Mouse (Mus musculus) effector memory CD4-positive, alpha-beta T cell, adult 7 months (primary cell): ENCODE results near the gene Gm10354. TPM values are rescaled to one million over a fixed set of nuclear protein-coding genes. Genes with fewer than 3 reads are reported as not detected.

ENCODE experiments used
- polyA plus RNA-seq: library from polyadenylated mRNA; unstranded; fragments of 100-300 nt; shearing (Covaris generic); gene quantifications from one replicate; pipeline ENCODE4 v1.2.1, GENCODE M21; 2017

Gm10354 gene
- polyA plus RNA-seq, result not detected

DNA sequence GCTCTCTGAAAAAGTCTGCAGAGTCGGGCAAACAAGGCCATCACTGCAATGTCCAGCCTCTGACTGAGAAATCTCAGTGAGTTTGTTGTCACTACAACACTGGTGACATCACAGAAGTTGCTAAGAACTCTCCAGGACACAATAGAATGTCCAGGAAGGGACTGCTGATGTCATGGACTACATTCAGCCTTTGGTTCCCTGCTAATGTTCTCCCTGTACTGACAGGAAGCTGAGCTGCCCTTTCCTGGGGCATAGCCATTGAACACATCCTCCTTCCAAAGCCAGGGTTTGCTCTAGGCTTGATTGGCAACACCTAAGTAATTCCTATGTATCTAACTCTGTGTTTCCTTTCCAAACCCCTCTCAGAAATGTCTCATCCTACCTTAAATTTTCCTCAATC lies at the start of gene Gm10354:
Gm10354 (minus strand) TSS at position 101 of the 400 bp plus-strand sequence.

DNA sequence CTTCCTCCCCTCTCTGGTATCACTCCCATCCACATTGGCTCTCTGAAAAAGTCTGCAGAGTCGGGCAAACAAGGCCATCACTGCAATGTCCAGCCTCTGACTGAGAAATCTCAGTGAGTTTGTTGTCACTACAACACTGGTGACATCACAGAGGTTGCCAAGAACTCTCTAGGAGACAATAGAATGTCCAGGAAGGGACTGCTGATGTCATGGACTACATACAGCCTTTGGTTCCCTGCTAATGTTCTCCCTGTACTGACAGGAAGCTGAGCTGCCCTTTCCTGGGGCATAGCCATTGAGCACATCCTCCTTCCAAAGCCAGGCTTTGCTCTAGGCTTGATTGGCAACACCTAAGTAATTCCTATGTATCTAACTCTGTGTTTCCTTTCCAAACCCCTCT lies 40.4 kb downstream of the Gm10354 start, which contains the start of gene Speer4e:
Speer4e (minus strand) TSS at position 101 of the 400 bp plus-strand sequence.

Other genes with a start within 250 kb of the Gm10354 start
- 0.98 TPM for gene Gm9758, start 64.0 kb downstream of the Gm10354 start, polyA plus RNA-seq
- not detected for gene Speer4e, start 40.5 kb downstream of the Gm10354 start, polyA plus RNA-seq
- gene Gm17019, start 54.1 kb upstream of the Gm10354 start, polyA plus RNA-seq, result not detected